Mouse (Mus musculus) thymus, adult 2 months (tissue): ENCODE measurements around the gene Misp.

Experiments used
- CTCF ChIP-seq: fragments of 200-500 bp; IDR thresholded peaks from 2 replicates; pipeline ENCODE4 v1.5.1; 2012; ENCODE audit warnings: mild to moderate bottlenecking, control low read depth, low read length, moderate library complexity, borderline replicate concordance; ENCODE audit not compliant: control insufficient read depth, poor library complexity, insufficient read depth; ENCODE audit errors: extremely low read depth
- POLR2A ChIP-seq: fragments of 200-500 bp; IDR thresholded peaks from 2 replicates; pipeline ENCODE4 v1.6.1; 2012; ENCODE audit warnings: mild to moderate bottlenecking, low read length, control low read depth, moderate library complexity; ENCODE audit not compliant: control insufficient read depth, poor library complexity, insufficient read depth; ENCODE audit errors: extremely low read depth

DNA sequence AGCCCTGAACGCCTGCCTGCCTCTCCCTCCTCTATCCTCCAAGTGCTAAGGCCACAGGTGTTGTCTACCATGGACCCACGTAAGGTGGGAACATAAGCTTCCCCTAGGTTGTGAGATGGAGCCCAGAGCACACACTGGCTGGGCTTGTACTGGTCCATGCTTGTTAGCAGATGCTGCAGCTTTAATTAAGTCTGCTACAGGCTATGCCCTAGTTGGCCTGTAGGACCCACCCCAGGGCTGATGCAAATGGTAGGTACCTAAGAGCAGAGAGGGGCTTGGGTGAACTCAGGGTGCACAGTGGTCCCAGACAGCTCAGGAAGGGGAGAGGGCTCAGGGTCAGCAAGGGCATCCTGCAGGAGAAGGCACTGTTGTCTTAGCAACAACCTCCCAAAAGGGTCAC lies 31.2 kb upstream of the Misp start:
- TF ChIP-seq POLR2A (no peak), CTCF (no peak)
